Mouse (Mus musculus) stomach, postnatal 0 days (tissue): Measurements from ENCODE around the gene Hist1h3c. TPM values are rescaled to one million over a fixed set of nuclear protein-coding genes. Genes with fewer than 3 reads are reported as not detected.

Experiments used
- ATAC-seq: fragments of 200-750 bp; cut with Nextera tagmentation; 2 replicates; pipeline ENCODE4 v1.8.0; 2017; ENCODE audit not compliant: low FRiP score, low TSS enrichment
- DNase-seq: peaks from one replicate; pipeline ENCODE4 v3.0.0-alpha.2; 2016; ENCODE audit warnings: low spot score
- H3K27ac ChIP-seq: fragments of 300-500 bp; sonication (generic); replicated peaks from 2 replicates; pipeline ENCODE4 v1.5.1; 2014; ENCODE audit warnings: mild to moderate bottlenecking, control low read depth
- H3K27me3 ChIP-seq: fragments of 300-500 bp; sonication (generic); 2 replicates; pipeline ENCODE4 v1.6.1; 2014; ENCODE audit warnings: low read length; ENCODE audit not compliant: control insufficient read depth, insufficient read depth
- H3K36me3 ChIP-seq: fragments of 300-500 bp; sonication (generic); 2 replicates; pipeline ENCODE4 v1.6.1; 2014; ENCODE audit warnings: low read length, mixed read lengths; ENCODE audit not compliant: control insufficient read depth, insufficient read depth
- H3K4me1 ChIP-seq: fragments of 300-500 bp; sonication (generic); replicated peaks from 2 replicates; pipeline ENCODE4 v1.6.1; 2014; ENCODE audit warnings: antibody characterized with exemption; ENCODE audit not compliant: control insufficient read depth, insufficient read depth
- H3K4me2 ChIP-seq: fragments of 300-500 bp; sonication (generic); replicated peaks from 2 replicates; pipeline ENCODE4 v1.6.1; 2014; ENCODE audit warnings: low read depth, mild to moderate bottlenecking, control low read depth, moderate library complexity
- H3K4me3 ChIP-seq: fragments of 300-500 bp; sonication (generic); 2 replicates; pipeline ENCODE4 v1.5.1; 2014; ENCODE audit warnings: low read depth, low read length, control low read depth
- H3K9ac ChIP-seq: fragments of 300-500 bp; sonication (generic); 2 replicates; pipeline ENCODE4 v1.6.1; 2014; ENCODE audit warnings: mild to moderate bottlenecking, low read length, control low read depth, mixed read lengths
- H3K9me3 ChIP-seq: fragments of 300-500 bp; sonication (generic); 2 replicates; pipeline ENCODE4 v1.6.1; 2016; ENCODE audit warnings: low read length; ENCODE audit not compliant: control insufficient read depth
- CTCF ChIP-seq: IDR thresholded peaks from 2 replicates; pipeline ENCODE4 v1.5.1; 2016; ENCODE audit warnings: antibody characterized with exemption, low read depth, mild to moderate bottlenecking, moderate library complexity
- EP300 ChIP-seq: optimal IDR thresholded peaks from 2 replicates; pipeline ENCODE3; 2016; ENCODE audit warnings: antibody characterized with exemption
- WGBS: fragments of 180-500 bp; shearing (Covaris S2); extraction: QIAGEN DNeasy Blood & Tissue Kit; methylation state at CpG from one replicate; pipeline ENCODE4 v1.1.7; 2014; 5-methylcytosine and 5-hydroxymethylcytosine counted together
- polyA plus RNA-seq: library from polyadenylated mRNA; unstranded; fragments of >200 nt; fragmentation: Nextera tagmentation; extraction: Ambion mirVana; gene quantifications from 2 replicates; pipeline ENCODE4 v1.2.1, GENCODE M21; 2015

Hist1h3c gene
- polyA plus RNA-seq, 1 experiment from 2014 or later = 1.8 TPM

- H3K27ac ChIP-seq = peak overlapping the region; percentile 96
- H3K9ac ChIP-seq = peak overlapping the region; percentile 59
- H3K4me1 ChIP-seq = no peaks in the 10 kb centered on the region
- no peaks in the 10 kb centered on the region for H3K27me3 ChIP-seq
- no peaks in the 10 kb centered on the region for H3K9me3 ChIP-seq
- H3K4me2 ChIP-seq = peak overlapping the region; percentile 84
- 25% methylated on average over 4 of the region's 4 CpGs for WGBS
- DNase-seq (no peak), ATAC-seq (no peak)
- H3K36me3 ChIP-seq = no peaks in the 10 kb centered on the region
- no peak for TF ChIP-seq EP300
- no peak for TF ChIP-seq CTCF
- peak overlapping the region; percentile 55 for H3K4me3 ChIP-seq
These were observed 7.4 kb downstream of the Hist1h3c start for GRCm38 (mm10) chr13:23738041-23738440.

- ATAC-seq (no peak), DNase-seq (no peak)
- 91% methylated on average over 5 of the region's 5 CpGs for WGBS
- Histone ChIP-seq H3K4me3 (no peak overlapping the region), H3K9me3 (no peaks in the 10 kb centered on the region), H3K9ac (no peak overlapping the region), H3K27ac (no peak overlapping the region), H3K27me3 (no peaks in the 10 kb centered on the region), H3K36me3 (no peaks in the 10 kb centered on the region), H3K4me2 (no peak overlapping the region), H3K4me1 (no peaks in the 10 kb centered on the region)
- TF ChIP-seq CTCF (no peak), EP300 (no peak)
These were observed 8.3 kb downstream of the Hist1h3c start for GRCm38 (mm10) chr13:23737091-23737490.

GRCm38 (mm10) chr13:23732156-23732804 is 13.1 kb downstream of the Hist1h3c start:
- DNase-seq = no peak
- TF ChIP-seq EP300 (no peak), CTCF (peak; percentile 94)
- Histone ChIP-seq H3K4me2 (no peak overlapping the region), H3K4me1 (no peaks in the 10 kb centered on the region), H3K36me3 (no peaks in the 10 kb centered on the region), H3K9me3 (no peaks in the 10 kb centered on the region), H3K27me3 (no peaks in the 10 kb centered on the region), H3K4me3 (no peak overlapping the region), H3K9ac (no peak overlapping the region), H3K27ac (no peak overlapping the region)
- ATAC-seq = no peak
- whole genome bisulfite sequencing = 23% methylated on average over 8 of the region's 8 CpGs

DNA sequence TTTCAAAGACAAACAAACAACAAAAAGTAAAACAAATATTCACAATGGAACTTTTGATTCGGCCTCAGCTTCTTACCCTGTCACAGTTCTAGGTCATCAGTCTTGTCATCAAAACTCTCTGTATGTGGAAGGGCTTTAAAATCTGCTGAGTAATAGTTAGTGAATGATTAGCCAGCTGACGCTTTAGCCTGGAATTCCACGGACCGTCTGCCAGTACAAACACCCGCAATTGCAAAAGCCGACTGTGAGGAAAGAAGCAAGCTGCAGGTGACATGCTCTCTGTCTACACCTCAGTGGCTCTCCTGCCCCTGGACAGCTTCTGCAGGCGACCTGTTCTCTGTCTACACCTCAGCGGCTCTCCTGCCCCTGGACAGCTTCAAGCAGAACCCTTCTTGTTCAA is 14.9 kb downstream of the Hist1h3c start:
- H3K36me3 ChIP-seq = no peaks in the 10 kb centered on the region
- H3K4me1 ChIP-seq = no peaks in the 10 kb centered on the region
- ATAC-seq = peak; percentile 87
- no peak overlapping the region for H3K4me3 ChIP-seq
- peak; percentile 62 for DNase-seq
- no peaks in the 10 kb centered on the region for H3K9me3 ChIP-seq
- H3K9ac ChIP-seq = no peak overlapping the region
- TF ChIP-seq EP300 = no peak
- no peaks in the 10 kb centered on the region for H3K27me3 ChIP-seq
- no peak overlapping the region for H3K4me2 ChIP-seq
- no peak overlapping the region for H3K27ac ChIP-seq
- 19% methylated on average over 8 of the region's 8 CpGs for WGBS

DNA sequence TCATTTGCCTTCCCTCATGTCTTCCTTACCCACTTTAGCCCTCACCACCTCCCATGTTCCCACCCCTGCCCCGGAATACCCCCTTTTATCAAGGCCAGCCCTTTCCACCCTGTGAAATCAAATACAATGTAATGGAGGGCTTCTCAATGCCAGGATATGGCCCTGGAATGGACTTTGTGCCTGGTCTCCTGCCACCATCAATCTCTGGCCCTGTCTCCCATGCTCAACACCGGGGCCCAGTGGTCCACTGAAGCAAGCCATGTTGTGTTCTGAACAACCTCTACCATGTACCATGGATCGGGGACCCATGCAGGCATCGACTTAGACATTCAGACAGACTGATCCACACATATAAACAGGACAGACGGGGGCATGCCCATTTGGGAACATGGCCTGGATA is 15.7 kb downstream of the Hist1h3c start:
- Histone ChIP-seq H3K27ac (no peak overlapping the region), H3K27me3 (no peaks in the 10 kb centered on the region), H3K9me3 (no peaks in the 10 kb centered on the region), H3K9ac (no peak overlapping the region), H3K4me3 (no peak overlapping the region), H3K36me3 (no peaks in the 10 kb centered on the region), H3K4me2 (no peak overlapping the region), H3K4me1 (no peaks in the 10 kb centered on the region)
- ATAC-seq = no peak
- 90% methylated on average over 5 of the region's 5 CpGs for WGBS
- no peak for TF ChIP-seq EP300
- no peak for TF ChIP-seq CTCF
- DNase-seq = no peak

DNA sequence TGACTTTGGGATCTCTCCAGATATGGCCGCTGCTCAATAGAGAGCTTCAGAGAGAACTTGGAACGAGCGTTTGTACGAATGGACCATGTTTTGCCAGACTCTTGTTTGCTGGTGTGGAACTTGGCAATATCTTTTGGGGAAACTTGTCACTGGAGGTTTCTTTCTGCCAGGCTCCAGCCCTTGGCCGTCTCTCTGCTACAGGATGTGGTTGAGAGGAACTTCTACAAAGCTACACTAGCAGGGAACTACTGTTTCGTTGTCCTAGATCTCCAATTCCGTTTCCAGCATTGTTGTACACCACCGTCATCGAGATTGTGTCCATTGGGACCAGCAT is 16.2 kb downstream of the Hist1h3c start:
- DNase-seq = no peak
- 91% methylated on average over 9 of the region's 9 CpGs for WGBS
- no peak overlapping the region for H3K27ac ChIP-seq
- ATAC-seq = no peak
- no peak overlapping the region for H3K4me2 ChIP-seq
- H3K9me3 ChIP-seq = no peaks in the 10 kb centered on the region
- H3K4me3 ChIP-seq = no peak overlapping the region
- H3K9ac ChIP-seq = no peak overlapping the region
- no peaks in the 10 kb centered on the region for H3K27me3 ChIP-seq
- no peaks in the 10 kb centered on the region for H3K36me3 ChIP-seq
- no peak for TF ChIP-seq EP300
- TF ChIP-seq CTCF = no peak
- no peaks in the 10 kb centered on the region for H3K4me1 ChIP-seq
